Mouse (Mus musculus) forebrain, embryonic 14.5 days (tissue): ENCODE data around the gene Lemd1. TPM values are rescaled to one million over a fixed set of nuclear protein-coding genes. Genes with fewer than 3 reads are reported as not detected.

Source experiments
- ATAC-seq: fragments of 200-750 bp; cut with Nextera tagmentation; 2 replicates; pipeline ENCODE4 v1.8.0; 2017; ENCODE audit warnings: mild to moderate bottlenecking, moderate library complexity
- DNase-seq: peaks from one replicate; pipeline ENCODE4 v3.0.0-alpha.2; 2015; ENCODE audit warnings: low spot score
- H3K27ac ChIP-seq: fragments of 300-500 bp; sonication (generic); 2 replicates; pipeline ENCODE4 v1.5.1; 2014; ENCODE audit warnings: low read depth, mild to moderate bottlenecking, control low read depth, low read length, moderate library complexity
- H3K27me3 ChIP-seq: fragments of 300-500 bp; sonication (generic); replicated peaks from 2 replicates; pipeline ENCODE4 v1.6.1; 2014; ENCODE audit warnings: low read length, control low read depth, mixed read lengths; ENCODE audit not compliant: control insufficient read depth, insufficient read depth
- H3K36me3 ChIP-seq: fragments of 300-500 bp; sonication (generic); 2 replicates; pipeline ENCODE4 v1.6.1; 2014; ENCODE audit warnings: low read length, control low read depth; ENCODE audit not compliant: control insufficient read depth, insufficient read depth
- H3K4me1 ChIP-seq: fragments of 300-500 bp; sonication (generic); 2 replicates; pipeline ENCODE4 v1.6.1; 2014; ENCODE audit warnings: antibody characterized with exemption, low read length, control low read depth; ENCODE audit not compliant: control insufficient read depth, insufficient read depth
- H3K4me2 ChIP-seq: fragments of 300-500 bp; sonication (generic); 2 replicates; pipeline ENCODE4 v1.6.1; 2014; ENCODE audit warnings: mild to moderate bottlenecking, control low read depth, low read length
- H3K4me3 ChIP-seq: fragments of 300-500 bp; sonication (generic); 2 replicates; pipeline ENCODE4 v1.5.1; 2014; ENCODE audit warnings: low read depth, low read length, control low read depth
- H3K9ac ChIP-seq: fragments of 300-500 bp; sonication (generic); 2 replicates; pipeline ENCODE4 v1.6.1; 2014; ENCODE audit warnings: mild to moderate bottlenecking, low read length, control low read depth, moderate library complexity
- H3K9me3 ChIP-seq: fragments of 300-500 bp; sonication (generic); replicated peaks from 2 replicates; pipeline ENCODE4 v1.6.1; 2016; ENCODE audit warnings: low read length, control low read depth, mixed read lengths; ENCODE audit not compliant: control insufficient read depth
- WGBS: fragments of 180-500 bp; shearing (Covaris S2); extraction: QIAGEN DNeasy Blood & Tissue Kit; methylation state at CpG from one replicate; pipeline ENCODE4 v1.1.7; 2014; 5-methylcytosine and 5-hydroxymethylcytosine counted together
- polyA plus RNA-seq: library from polyadenylated mRNA; unstranded; fragments of >200 nt; fragmentation: Nextera tagmentation; extraction: Ambion mirVana; gene quantifications from 2 replicates; pipeline ENCODE4 v1.2.1, GENCODE M21; 2014

The Lemd1 gene
- polyA plus RNA-seq, 1 experiment from 2014 or later: 18.7 TPM

GRCm38 (mm10) chr1:132213076-132213475 lies 21.8 kb downstream of the Lemd1 start:
- H3K4me2 ChIP-seq: no peak overlapping the region
- H3K4me3 ChIP-seq: no peak overlapping the region
- DNase-seq (no peak), ATAC-seq (0 out of 2 replicates have a peak, but pooled peaks have one; percentile 8)
- WGBS: 40% methylated on average over 6 of the region's 6 CpGs
- H3K9me3 ChIP-seq: no peaks in the 10 kb centered on the region
- no peak overlapping the region for H3K9ac ChIP-seq
- H3K27me3 ChIP-seq: no peaks in the 10 kb centered on the region
- peaks cover 24% of the 10 kb centered on the region for H3K4me1 ChIP-seq
- peak overlapping the region; percentile 15; the same call in 1 of the 2 replicates for H3K27ac ChIP-seq
- H3K36me3 ChIP-seq: no peaks in the 10 kb centered on the region

GRCm38 (mm10) chr1:132216276-132216675 lies 25.0 kb downstream of the Lemd1 start:
- Histone ChIP-seq H3K4me2 (no peak overlapping the region), H3K27me3 (no peaks in the 10 kb centered on the region), H3K4me3 (no peak overlapping the region), H3K27ac (no peak overlapping the region), H3K9ac (no peak overlapping the region), H3K36me3 (no peaks in the 10 kb centered on the region), H3K9me3 (no peaks in the 10 kb centered on the region), H3K4me1 (peaks cover 11% of the 10 kb centered on the region)
- WGBS: 55% methylated on average over 3 of the region's 3 CpGs
- no peak for DNase-seq
- ATAC-seq: no peak

GRCm38 (mm10) chr1:132221627-132222026 lies 30.4 kb downstream of the Lemd1 start:
- Histone ChIP-seq H3K4me3 (no peak overlapping the region), H3K9me3 (no peaks in the 10 kb centered on the region), H3K27ac (no peak overlapping the region), H3K4me2 (no peak overlapping the region), H3K27me3 (no peaks in the 10 kb centered on the region), H3K9ac (no peak overlapping the region), H3K4me1 (peaks cover 23% of the 10 kb centered on the region), H3K36me3 (no peaks in the 10 kb centered on the region)
- WGBS: 23% methylated on average over 2 of the region's 2 CpGs
- ATAC-seq (no peak), DNase-seq (no peak)

GRCm38 (mm10) chr1:132222166-132222565 lies 30.9 kb downstream of the Lemd1 start:
- Histone ChIP-seq H3K4me1 (peaks cover 23% of the 10 kb centered on the region), H3K27me3 (no peaks in the 10 kb centered on the region), H3K36me3 (no peaks in the 10 kb centered on the region), H3K9ac (no peak overlapping the region), H3K4me3 (no peak overlapping the region), H3K4me2 (peak overlapping the region; percentile 26; the same call in 1 of the 2 replicates), H3K27ac (no peak overlapping the region; the same call in 1 of the 2 replicates), H3K9me3 (no peaks in the 10 kb centered on the region)
- peak; percentile 85 for DNase-seq
- peak; percentile 89 for ATAC-seq
- WGBS: 10% methylated on average over 6 of the region's 6 CpGs

GRCm38 (mm10) chr1:132226297-132227080 lies 35.3 kb downstream of the Lemd1 start:
- Histone ChIP-seq H3K4me2 (no peak overlapping the region), H3K9me3 (no peaks in the 10 kb centered on the region), H3K27ac (no peak overlapping the region), H3K4me1 (peaks cover 15% of the 10 kb centered on the region), H3K27me3 (no peaks in the 10 kb centered on the region), H3K9ac (no peak overlapping the region), H3K4me3 (no peak overlapping the region), H3K36me3 (no peaks in the 10 kb centered on the region)
- 82% methylated on average over 13 of the region's 13 CpGs for WGBS
- DNase-seq (no peak), ATAC-seq (no peak)

- 88% methylated on average over 3 of the region's 3 CpGs for WGBS
- ATAC-seq (no peak), DNase-seq (no peak)
- H3K36me3 ChIP-seq: no peaks in the 10 kb centered on the region
- H3K4me3 ChIP-seq: no peak within 1 kb of the TSS
- H3K9me3 ChIP-seq: no peaks in the 10 kb centered on the region
- H3K4me2 ChIP-seq: no peak within 1 kb of the TSS
- no peaks in the 10 kb centered on the region for H3K4me1 ChIP-seq
- no peak within 1 kb of the TSS for H3K27ac ChIP-seq
- H3K9ac ChIP-seq: no peak within 1 kb of the TSS
- no peaks in the 10 kb centered on the region for H3K27me3 ChIP-seq
These were observed 38.4 kb downstream of the Lemd1 start, which contains the start of gene Gm10188 for GRCm38 (mm10) chr1:132229667-132230066. Gene Gm10188, minus strand, starts transcription at chr1:132229767.

- Histone ChIP-seq H3K9ac (no peak overlapping the region), H3K4me1 (no peaks in the 10 kb centered on the region), H3K9me3 (no peaks in the 10 kb centered on the region), H3K36me3 (no peaks in the 10 kb centered on the region), H3K4me2 (no peak overlapping the region), H3K27me3 (no peaks in the 10 kb centered on the region), H3K4me3 (no peak overlapping the region), H3K27ac (peak overlapping the region; percentile 2; the same call in 1 of the 2 replicates)
- ATAC-seq (no peak), DNase-seq (peak; percentile 34)
- WGBS: 24% methylated on average over 7 of the region's 7 CpGs
These were observed 40.4 kb downstream of the Lemd1 start for GRCm38 (mm10) chr1:132231470-132232274.

GRCm38 (mm10) chr1:132233566-132233965 lies 42.3 kb downstream of the Lemd1 start:
- H3K4me2 ChIP-seq: no peak overlapping the region
- no peak overlapping the region for H3K4me3 ChIP-seq
- H3K36me3 ChIP-seq: no peaks in the 10 kb centered on the region
- DNase-seq (peak; percentile 57), ATAC-seq (peak; percentile 72; the same call in 1 of the 2 replicates)
- H3K9ac ChIP-seq: no peak overlapping the region
- no peak overlapping the region for H3K27ac ChIP-seq
- no peaks in the 10 kb centered on the region for H3K9me3 ChIP-seq
- 17% methylated on average over 12 of the region's 12 CpGs for WGBS
- no peaks in the 10 kb centered on the region for H3K27me3 ChIP-seq
- no peaks in the 10 kb centered on the region for H3K4me1 ChIP-seq
